Mouse (Mus musculus) liver, embryonic 14.5 days (tissue): ENCODE measurements at regions not wholly inside any gene's neighbourhood (a gene's known extent, or its start where the extent isn't known, plus 50 kb on each side); places are given as distances from the start of the nearest gene placed in this dataset.

ENCODE experiments used
- CTCF ChIP-seq: IDR thresholded peaks from 2 replicates; pipeline ENCODE4 v1.5.1; 2016; ENCODE audit warnings: antibody characterized with exemption, low read depth, control low read depth
- EP300 ChIP-seq: IDR thresholded peaks from 2 replicates; pipeline ENCODE4 v1.6.1; 2016; ENCODE audit warnings: antibody characterized with exemption, low read depth

GRCm38 (mm10) chr13:5548768-5549167, 312.5 kb upstream of the Klf6 start:
- TF ChIP-seq CTCF (no peak), EP300 (no peak)
